Mouse (Mus musculus): ENCODE measurements around the gene Map3k7.

GRCm38 (mm10) chr4:31918717-31919116, 45.2 kb upstream of the Map3k7 start:
- TF ChIP-seq TAL1 (IDR thresholded peaks at IDR 0.05; ENCODE audit: low read length) (no peak), CTCF (IDR thresholded peaks at IDR 0.05 in 2 of 3, conservative IDR thresholded peaks at IDR 0.05 in 1 of 3; ENCODE audit: control insufficient read depth in 1 of 3, insufficient read depth in 1 of 3, low read depth in 2 of 3, low read length in 3 of 3, poor library complexity in 1 of 3, severe bottlenecking in 1 of 3) (no peak), ELF1 (IDR thresholded peaks at IDR 0.05; ENCODE audit: low read depth, low read length) (no peak)
